Mouse (Mus musculus): Measurements from ENCODE around the gene H2-Ab1. TPM values are rescaled to one million over a fixed set of nuclear protein-coding genes. Genes with fewer than 3 reads are reported as not detected.
A peak's percentile ranks its signal among the peaks of the same experiment; 100 is the strongest.

Gene H2-Ab1
- polyA plus RNA-seq (2015; fragmentation: Nextera tagmentation; extraction: Ambion mirVana), result 17.8 and 19.2 TPM in 2 replicates

DNA sequence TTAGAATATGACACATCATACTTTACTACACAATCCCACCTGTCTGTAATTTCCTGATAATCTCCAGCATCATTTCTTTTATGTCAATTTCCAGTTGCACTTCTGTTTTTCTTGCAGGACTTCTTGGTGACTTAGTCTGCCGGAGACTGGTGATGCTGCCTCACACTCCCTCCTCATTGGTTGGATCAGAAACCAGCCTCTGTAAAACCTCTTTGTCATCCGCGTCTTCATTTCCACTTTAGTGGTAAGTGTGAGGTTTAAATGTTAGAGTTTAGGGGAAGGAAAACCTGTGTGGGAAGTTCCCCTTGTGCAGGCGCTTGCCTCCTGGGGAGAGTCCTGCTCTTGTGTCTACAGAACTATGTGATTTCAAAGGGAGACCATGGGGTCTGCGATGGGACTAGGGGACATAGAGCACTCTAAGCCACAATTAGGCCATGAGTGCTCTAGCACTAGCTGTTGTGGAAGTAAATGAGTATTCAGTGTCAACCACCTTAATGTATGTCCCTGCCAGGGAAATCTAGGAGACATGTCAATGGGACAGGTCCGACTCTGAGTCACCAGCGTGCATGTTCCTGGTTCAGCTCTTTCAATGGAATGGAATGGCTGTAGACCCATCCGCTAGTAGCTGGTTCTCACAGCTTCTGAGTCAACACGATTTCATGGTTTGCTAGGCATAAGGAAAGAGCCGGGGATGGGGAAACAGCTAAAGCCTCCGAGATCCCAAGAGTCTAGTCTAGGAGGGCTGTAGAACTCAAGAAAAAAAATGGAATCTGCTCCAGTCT lies at the start of gene H2-Ab1:
Gene H2-Ab1 (plus strand): TSS at position 96 of the 782 bp plus-strand sequence.
- peak; percentile 62 for DNase-seq (ENCODE audit: low spot score)
- ATAC-seq, result peak; percentile 50; the same call in 1 of the 2 replicates

DNA sequence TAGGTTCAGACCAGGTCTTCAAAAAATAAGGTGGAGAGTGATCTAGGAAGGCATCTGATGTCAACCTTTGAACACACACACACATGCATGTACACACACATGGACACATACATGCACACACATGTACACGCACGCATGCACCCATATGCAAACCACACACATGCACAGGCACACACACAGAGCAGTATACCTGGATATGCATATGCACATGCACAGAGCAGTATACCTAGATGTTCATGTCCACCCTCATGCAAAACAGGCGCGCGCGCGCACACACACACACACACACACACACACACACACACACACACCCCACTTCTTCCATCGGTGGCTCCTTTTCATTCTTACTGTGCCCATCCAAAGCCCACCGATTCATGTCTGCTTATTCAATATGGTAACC lies 49.6 kb upstream of the H2-Ab1 start:
- H3K36me3 ChIP-seq (ENCODE audit: insufficient read depth, low read length), result 0 out of 2 replicates have a peak, but pooled peaks cover 3% of the 10 kb centered on the region
- H3K9ac ChIP-seq (replicated peaks; ENCODE audit: low read depth), result no peak overlapping the region
- H3K27ac ChIP-seq (ENCODE audit: low read length), result no peak overlapping the region
- no peak overlapping the region for H3K4me2 ChIP-seq (replicated peaks; ENCODE audit: low read depth, low read length)
- H3K9me3 ChIP-seq (ENCODE audit: low read length), result no peaks in the 10 kb centered on the region
- no peaks in the 10 kb centered on the region for H3K4me1 ChIP-seq (ENCODE audit: insufficient read depth, low read depth, low read length)
- no peak overlapping the region for H3K4me3 ChIP-seq (ENCODE audit: low read depth, low read length)
- no peaks in the 10 kb centered on the region for H3K27me3 ChIP-seq (replicated peaks; ENCODE audit: insufficient read depth, low read length)
- WGBS, result 98% methylated on average over 9 of the region's 9 CpGs
- TF ChIP-seq CTCF (IDR thresholded peaks at IDR 0.05) (no peak), EP300 (IDR thresholded peaks at IDR 0.05) (no peak)
- ATAC-seq, result no peak
- DNase-seq (ENCODE audit: low spot score), result no peak

More for the DNA sequence above, at the start of gene H2-Ab1:
- H3K4me3 ChIP-seq (ENCODE audit: low read depth, low read length), result no peak within 1 kb of the TSS
- H3K4me2 ChIP-seq (replicated peaks; ENCODE audit: low read depth, low read length), result no peak within 1 kb of the TSS
- H3K27me3 ChIP-seq (replicated peaks; ENCODE audit: insufficient read depth, low read length), result peaks cover 6% of the 10 kb centered on the region; the same call in 1 of the 2 replicates
- no peaks in the 10 kb centered on the region for H3K9me3 ChIP-seq (ENCODE audit: low read length)
- TF ChIP-seq CTCF (IDR thresholded peaks at IDR 0.05), result no peak
- TF ChIP-seq EP300 (IDR thresholded peaks at IDR 0.05), result no peak
- H3K27ac ChIP-seq (ENCODE audit: low read length), result no peak within 1 kb of the TSS
- no peaks in the 10 kb centered on the region for H3K36me3 ChIP-seq (ENCODE audit: insufficient read depth, low read length)
- WGBS, result 68% methylated on average over 11 of the region's 11 CpGs
- no peak within 1 kb of the TSS for H3K9ac ChIP-seq (replicated peaks; ENCODE audit: low read depth)
- no peaks in the 10 kb centered on the region for H3K4me1 ChIP-seq (ENCODE audit: insufficient read depth, low read depth, low read length)

DNA sequence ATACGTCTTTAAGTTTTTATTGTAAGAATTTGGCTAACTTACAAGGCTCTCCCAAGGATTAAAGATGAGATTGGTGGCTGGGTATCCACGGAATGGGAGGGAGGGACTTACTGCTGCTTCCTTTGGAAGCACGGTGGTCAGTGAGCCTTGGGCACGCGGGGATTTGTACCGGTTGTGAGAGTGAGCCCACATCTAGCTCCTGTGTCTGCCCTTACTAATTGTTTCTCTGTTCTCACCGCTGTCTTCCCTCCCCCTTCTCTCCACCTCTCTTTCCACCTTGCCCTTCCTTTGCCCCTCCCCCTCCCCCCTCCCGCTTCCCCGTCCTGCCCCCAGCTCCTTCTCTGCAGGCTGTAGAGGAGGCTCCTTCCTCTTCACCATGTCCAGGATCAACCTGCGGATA lies 49.1 kb upstream of the H2-Ab1 start:
- ATAC-seq, result no peak
- no peak for TF ChIP-seq EP300 (IDR thresholded peaks at IDR 0.05)
- no peak for TF ChIP-seq CTCF (IDR thresholded peaks at IDR 0.05)
- WGBS, result 25% methylated on average over 9 of the region's 10 CpGs
- Histone ChIP-seq H3K4me1 (ENCODE audit: insufficient read depth, low read depth, low read length) (no peaks in the 10 kb centered on the region), H3K27me3 (replicated peaks; ENCODE audit: insufficient read depth, low read length) (0 out of 2 replicates have a peak, but pooled peaks cover 2% of the 10 kb centered on the region), H3K9ac (replicated peaks; ENCODE audit: low read depth) (no peak overlapping the region), H3K36me3 (ENCODE audit: insufficient read depth, low read length) (0 out of 2 replicates have a peak, but pooled peaks cover 3% of the 10 kb centered on the region), H3K4me3 (ENCODE audit: low read depth, low read length) (no peak overlapping the region), H3K4me2 (replicated peaks; ENCODE audit: low read depth, low read length) (no peak overlapping the region), H3K27ac (ENCODE audit: low read length) (no peak overlapping the region), H3K9me3 (ENCODE audit: low read length) (no peaks in the 10 kb centered on the region)
- no peak for DNase-seq (ENCODE audit: low spot score)

DNA sequence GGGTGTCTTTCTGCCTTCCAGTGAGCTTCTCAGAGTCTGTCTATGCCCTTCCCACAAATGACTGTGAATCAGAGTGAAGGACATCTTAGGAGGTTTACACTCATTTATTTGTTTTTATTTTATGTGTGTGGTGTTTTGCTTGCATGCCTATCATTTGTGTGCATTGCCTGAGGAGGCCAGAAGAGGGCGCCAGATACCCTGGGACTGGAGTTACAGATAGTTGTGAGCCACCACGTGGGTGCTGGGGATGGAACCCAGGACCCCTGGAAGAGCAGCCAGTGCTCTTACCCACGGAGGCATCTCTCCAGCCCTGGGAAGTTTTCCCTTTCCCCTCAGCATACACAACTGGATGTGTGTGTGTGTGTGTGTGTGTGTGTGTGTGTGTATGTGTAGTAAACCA lies 47.8 kb upstream of the H2-Ab1 start:
- ATAC-seq (no peak), DNase-seq (ENCODE audit: low spot score) (no peak)
- peak; percentile 52 for TF ChIP-seq CTCF (IDR thresholded peaks at IDR 0.05)
- no peak for TF ChIP-seq EP300 (IDR thresholded peaks at IDR 0.05)
- Histone ChIP-seq H3K27me3 (replicated peaks; ENCODE audit: insufficient read depth, low read length) (0 out of 2 replicates have a peak, but pooled peaks cover 2% of the 10 kb centered on the region), H3K27ac (ENCODE audit: low read length) (no peak overlapping the region), H3K9ac (replicated peaks; ENCODE audit: low read depth) (no peak overlapping the region), H3K4me2 (replicated peaks; ENCODE audit: low read depth, low read length) (no peak overlapping the region), H3K9me3 (ENCODE audit: low read length) (no peaks in the 10 kb centered on the region), H3K4me1 (ENCODE audit: insufficient read depth, low read depth, low read length) (no peaks in the 10 kb centered on the region), H3K36me3 (ENCODE audit: insufficient read depth, low read length) (0 out of 2 replicates have a peak, but pooled peaks cover 3% of the 10 kb centered on the region), H3K4me3 (ENCODE audit: low read depth, low read length) (no peak overlapping the region)
- 41% methylated on average over 3 of the region's 3 CpGs for WGBS

DNA sequence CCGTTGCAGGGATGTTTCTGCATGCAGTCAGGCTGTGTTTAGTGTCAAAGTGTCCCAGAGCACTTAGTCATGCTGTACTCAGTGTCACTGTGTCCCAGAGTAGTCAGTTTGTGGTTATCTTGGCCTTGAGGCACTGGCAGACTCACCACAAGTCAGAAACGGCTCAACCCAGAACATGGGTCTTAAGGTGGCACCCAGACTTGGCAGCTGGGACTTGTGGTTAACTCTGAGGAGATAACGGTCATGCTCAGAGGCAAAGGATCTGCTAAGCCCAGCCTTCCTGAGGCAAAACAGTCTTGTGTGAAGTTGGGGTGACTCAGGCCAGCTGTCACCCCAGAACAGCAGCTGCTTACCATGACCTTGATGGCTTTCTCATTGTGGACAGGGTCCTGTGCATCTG lies 46.9 kb upstream of the H2-Ab1 start:
- 46% methylated on average over 3 of the region's 3 CpGs for WGBS
- no peak overlapping the region for H3K4me2 ChIP-seq (replicated peaks; ENCODE audit: low read depth, low read length)
- no peak for ATAC-seq
- DNase-seq (ENCODE audit: low spot score), result no peak
- TF ChIP-seq EP300 (IDR thresholded peaks at IDR 0.05), result no peak
- no peak overlapping the region for H3K9ac ChIP-seq (replicated peaks; ENCODE audit: low read depth)
- H3K36me3 ChIP-seq (ENCODE audit: insufficient read depth, low read length), result 0 out of 2 replicates have a peak, but pooled peaks cover 3% of the 10 kb centered on the region
- H3K9me3 ChIP-seq (ENCODE audit: low read length), result no peaks in the 10 kb centered on the region
- H3K4me1 ChIP-seq (ENCODE audit: insufficient read depth, low read depth, low read length), result no peaks in the 10 kb centered on the region
- no peak overlapping the region for H3K4me3 ChIP-seq (ENCODE audit: low read depth, low read length)
- H3K27ac ChIP-seq (ENCODE audit: low read length), result no peak overlapping the region
- 0 out of 2 replicates have a peak, but pooled peaks cover 2% of the 10 kb centered on the region for H3K27me3 ChIP-seq (replicated peaks; ENCODE audit: insufficient read depth, low read length)

DNA sequence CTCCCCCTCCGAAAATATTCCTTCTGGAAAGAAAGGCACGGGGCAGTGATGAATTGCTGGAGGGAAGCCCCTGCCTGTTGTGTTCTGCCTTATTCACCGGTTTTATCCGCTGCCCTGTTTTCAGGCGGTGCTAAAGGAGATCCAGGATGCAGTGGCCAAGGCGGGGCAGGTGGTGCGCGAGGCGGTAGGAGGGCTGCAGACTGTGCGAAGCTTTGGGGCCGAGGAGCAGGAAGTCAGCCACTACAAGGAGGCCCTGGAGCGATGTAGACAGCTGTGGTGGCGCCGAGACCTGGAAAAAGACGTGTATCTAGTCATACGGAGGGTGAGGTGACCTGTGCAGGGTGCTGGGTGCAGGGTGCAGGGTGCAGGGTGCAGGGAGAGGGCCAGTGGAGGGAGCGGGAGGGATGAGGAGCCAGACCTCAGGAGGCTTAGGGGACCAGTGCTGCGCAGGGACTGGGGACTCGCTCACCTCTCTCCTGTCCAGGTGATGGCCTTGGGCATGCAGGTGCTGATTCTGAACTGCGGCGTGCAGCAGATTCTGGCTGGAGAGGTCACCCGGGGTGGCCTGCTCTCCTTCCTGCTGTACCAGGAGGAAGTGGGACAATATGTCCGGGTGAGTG lies 45.6 kb upstream of the H2-Ab1 start:
- H3K4me2 ChIP-seq (replicated peaks; ENCODE audit: low read depth, low read length), result no peak overlapping the region
- H3K27me3 ChIP-seq (replicated peaks; ENCODE audit: insufficient read depth, low read length), result 0 out of 2 replicates have a peak, but pooled peaks cover 2% of the 10 kb centered on the region

More for the DNA sequence above, 45.6 kb upstream of the H2-Ab1 start:
- Histone ChIP-seq H3K27ac (ENCODE audit: low read length) (no peak overlapping the region), H3K4me1 (ENCODE audit: insufficient read depth, low read depth, low read length) (no peaks in the 10 kb centered on the region), H3K36me3 (ENCODE audit: insufficient read depth, low read length) (0 out of 2 replicates have a peak, but pooled peaks cover 3% of the 10 kb centered on the region), H3K4me3 (ENCODE audit: low read depth, low read length) (no peak overlapping the region), H3K9ac (replicated peaks; ENCODE audit: low read depth) (no peak overlapping the region), H3K9me3 (ENCODE audit: low read length) (no peaks in the 10 kb centered on the region)
- WGBS, result 24% methylated on average over 23 of the region's 23 CpGs
- no peak for TF ChIP-seq EP300 (IDR thresholded peaks at IDR 0.05)
- TF ChIP-seq CTCF (IDR thresholded peaks at IDR 0.05), result no peak
- DNase-seq (ENCODE audit: low spot score) (no peak), ATAC-seq (no peak)
